Mouse (Mus musculus) T-helper 2 cell (primary cell): ENCODE measurements around the gene Eif4g3.
"Not testable (repeated sequence)": the region's sequence is repeated elsewhere in the genome, so short reads cannot be mapped to it uniquely, and the experiment has no call there.

Source experiments
- in situ Hi-C: fragments of 300-600 bp; cut with MboI, MseI; formaldehyde crosslinking; loops from one replicate; pipeline ENCODE4 v1.15.1; 2025; ENCODE audit warnings: high pct_unique_total_duplicates

The Eif4g3 gene

GRCm38 (mm10) chr4:138022761-138023160, 29.9 kb downstream of the Eif4g3 start:
- in situ Hi-C loops: no loop called here

GRCm38 (mm10) chr4:138023403-138024100, 30.7 kb downstream of the Eif4g3 start:
- in situ Hi-C loops: no loop called here

GRCm38 (mm10) chr4:138029168-138029567, 36.3 kb downstream of the Eif4g3 start:
- in situ Hi-C loops: no loop called here

- in situ Hi-C loops: no loop called here
Observed at GRCm38 (mm10) chr4:138031828-138032227, 39.0 kb downstream of the Eif4g3 start.

GRCm38 (mm10) chr4:138033871-138034270, 41.0 kb downstream of the Eif4g3 start:
- in situ Hi-C loops: no loop called here

GRCm38 (mm10) chr4:138035435-138036120, 42.8 kb downstream of the Eif4g3 start:
- in situ Hi-C loops: no loop called here

- in situ Hi-C loops: no loop called here
Observed at GRCm38 (mm10) chr4:138037110-138037509, 44.3 kb downstream of the Eif4g3 start.

GRCm38 (mm10) chr4:138037896-138038295, 45.1 kb downstream of the Eif4g3 start:
- in situ Hi-C loops: no loop called here

- in situ Hi-C loops: no loop called here
Observed at GRCm38 (mm10) chr4:138038365-138039274, 45.8 kb downstream of the Eif4g3 start.

- in situ Hi-C loops: no loop called here
Observed at GRCm38 (mm10) chr4:138039275-138039651, 46.4 kb downstream of the Eif4g3 start.

GRCm38 (mm10) chr4:138040589-138040988, 47.8 kb downstream of the Eif4g3 start:
- in situ Hi-C loops: no loop called here

- in situ Hi-C loops: no loop called here
Observed at GRCm38 (mm10) chr4:138041566-138042256, 48.9 kb downstream of the Eif4g3 start.

- in situ Hi-C loops: no loop called here
Observed at GRCm38 (mm10) chr4:138042257-138042589, 49.4 kb downstream of the Eif4g3 start.

- in situ Hi-C loops: no loop called here
Observed at GRCm38 (mm10) chr4:138042625-138043024, 49.8 kb downstream of the Eif4g3 start.

GRCm38 (mm10) chr4:138044841-138045500, 52.1 kb downstream of the Eif4g3 start:
- in situ Hi-C loops: no loop called here

GRCm38 (mm10) chr4:138045809-138046208, 53.0 kb downstream of the Eif4g3 start:
- in situ Hi-C loops: no loop called here

GRCm38 (mm10) chr4:138046371-138046770, 53.5 kb downstream of the Eif4g3 start:
- in situ Hi-C loops: no loop called here

GRCm38 (mm10) chr4:138049547-138049946, 56.7 kb downstream of the Eif4g3 start:
- in situ Hi-C loops: no loop called here

- in situ Hi-C loops: no loop called here
Observed at GRCm38 (mm10) chr4:138051488-138051887, 58.7 kb downstream of the Eif4g3 start.

- in situ Hi-C loops: no loop called here
Observed at GRCm38 (mm10) chr4:138056658-138057057, 63.8 kb downstream of the Eif4g3 start.

- in situ Hi-C loops: not testable (repeated sequence)
Observed at GRCm38 (mm10) chr4:138057196-138057754, 64.5 kb downstream of the Eif4g3 start.
